ENCODE assay signal across 9 mouse cellular contexts in the genomic region with DNA sequence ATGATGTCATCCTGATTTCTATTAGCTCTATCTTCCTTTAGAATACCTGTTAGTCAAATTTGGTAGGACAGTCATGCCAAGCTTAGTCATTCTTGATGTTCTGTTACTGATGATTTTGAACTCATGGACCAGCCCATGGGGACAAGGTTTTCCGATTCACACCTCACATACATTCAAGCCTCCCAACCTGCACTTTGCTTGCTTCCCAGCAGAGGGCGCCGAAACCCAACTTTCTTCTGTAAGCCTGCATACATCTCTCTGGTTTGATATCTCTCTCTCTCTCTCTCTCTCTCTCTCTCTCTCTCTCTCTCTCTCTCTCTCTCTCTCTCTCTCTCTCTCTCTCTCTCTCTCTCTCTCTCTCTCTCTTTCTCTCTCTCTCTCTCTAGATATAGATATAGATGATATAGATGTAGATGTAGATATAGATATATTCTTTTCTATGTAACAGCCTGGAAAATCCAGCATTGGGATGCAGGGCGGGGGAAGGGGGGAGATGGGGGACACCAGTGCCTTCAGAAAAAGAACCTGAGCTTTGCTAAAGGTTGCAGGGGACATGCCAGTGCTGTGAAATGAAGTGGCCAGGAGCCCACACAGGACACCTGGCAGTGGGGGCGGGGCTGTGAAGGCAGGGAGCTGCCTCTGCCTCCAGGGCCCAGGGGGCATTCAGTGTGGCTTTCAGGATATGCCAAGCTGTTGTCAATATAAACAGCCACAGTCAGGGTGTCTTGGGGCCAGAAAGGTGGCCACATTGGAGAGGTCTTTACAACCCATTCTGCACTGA. TPM values are rescaled to one million over a fixed set of nuclear protein-coding genes. Genes with fewer than 3 reads are reported as not detected.
A peak's percentile ranks its signal among the peaks of the same experiment; 100 is the strongest.
DNase-seq lines count a peak whose midpoint lies in the region; ATAC-seq lines count a peak whose summit lies in the region.
"Had no signal": no experiment of that assay in that cellular context is flagged by ENCODE, and none has a peak within 500 bp of the region (broad histone marks: within the 10 kb centered on the region; RNA-seq: fewer than 3 reads in every experiment).

No protein-coding gene starts in this region.

- H3K27ac ChIP-seq in lung, embryonic 16.5 days (ENCODE audit: low read length): no peak overlapping the region
- H3K27ac ChIP-seq: limb, embryonic 15.5 days had no signal

- no peaks in the 10 kb centered on the region for H3K27me3 ChIP-seq in lung, embryonic 16.5 days (ENCODE audit: control insufficient read depth, insufficient read depth, low read depth, low read length)

- no peak overlapping the region for H3K4me2 ChIP-seq in lung, embryonic 16.5 days (ENCODE audit: low read depth, low read length)
- H3K4me2 ChIP-seq: limb, embryonic 15.5 days had no signal

- H3K4me3 ChIP-seq in lung, embryonic 16.5 days (ENCODE audit: low read length): no peak overlapping the region
- H3K4me3 ChIP-seq: limb, embryonic 15.5 days had no signal

- no peaks in the 10 kb centered on the region for H3K4me1 ChIP-seq in lung, embryonic 16.5 days (replicated peaks; ENCODE audit: control insufficient read depth, insufficient read depth, low read length)
- H3K4me1 ChIP-seq: limb, embryonic 15.5 days had no signal

- ATAC-seq in CD4-positive, CD25-positive, alpha-beta regulatory T cell, adult 4 months: peak; percentile 80
- peak; percentile 68; the same call in 1 of the 2 replicates for ATAC-seq in lung, embryonic 16.5 days (ENCODE audit: low read depth)

- H3K36me3 ChIP-seq in lung, embryonic 16.5 days (ENCODE audit: control insufficient read depth, insufficient read depth, low read length): no peaks in the 10 kb centered on the region
- H3K36me3 ChIP-seq: limb, embryonic 15.5 days had no signal

- WGBS in lung, embryonic 16.5 days: 41% methylated on average over 5 of the region's 5 CpGs

- H3K9ac ChIP-seq in lung, embryonic 16.5 days (ENCODE audit: low read length): no peak overlapping the region
- H3K9ac ChIP-seq: limb, embryonic 15.5 days had no signal

- DNase-seq in T-cell, adult 2 months (ENCODE audit: low spot score): peak; percentile 17
- peak; percentile 84 to 85 for DNase-seq in cerebellum, postnatal 14 days
- peak; percentile 24 to 52 for DNase-seq in gastrocnemius, postnatal 4 days (ENCODE audit: low spot score in 2 of 2)
- DNase-seq in kidney, postnatal 4 days: peak; percentile 81 to 82
- peak; percentile 74 for DNase-seq in ovary, postnatal 36 days (ENCODE audit: low spot score)
- DNase-seq in urinary bladder, postnatal 25 days (ENCODE audit: low spot score): peak; percentile 69

- H3K9me3 ChIP-seq in lung, embryonic 16.5 days (ENCODE audit: control insufficient read depth, low read length): no peaks in the 10 kb centered on the region
- H3K9me3 ChIP-seq: limb, embryonic 15.5 days had no signal

RNA-seq across cellular contexts. Expression of a gene that starts 5.7 kb away (rescaled TPM):
- polyA plus RNA-seq in CD4-positive, CD25-positive, alpha-beta regulatory T cell, adult 4 months (2017; shearing (Covaris generic)): not detected
- under 1 TPM in 1 of 2 experiments, not detected in 1; 0.70 TPM for total RNA-seq in gastrocnemius, postnatal 4 days (2021)
- 0.14 TPM in 1 of 2 replicates, not detected in the other for polyA plus RNA-seq in lung, embryonic 16.5 days (2015; fragmentation: Nextera tagmentation; extraction: Ambion mirVana)
- polyA plus RNA-seq: limb, embryonic 15.5 days had no signal

RNA-seq across cellular contexts. Expression of a gene that starts 18.1 kb away (rescaled TPM):
- 1 to 10 TPM; 1.8 to 4.8 TPM for polyA plus RNA-seq in CD4-positive, CD25-positive, alpha-beta regulatory T cell, adult 4 months (2017; shearing (Covaris generic))
- not detected for total RNA-seq in gastrocnemius, postnatal 4 days (2021)
- polyA plus RNA-seq in lung, embryonic 16.5 days (2015; fragmentation: Nextera tagmentation; extraction: Ambion mirVana): 0.38 and 1.1 TPM in 2 replicates

RNA-seq across cellular contexts. Expression of a gene that starts 36.7 kb away (rescaled TPM):
- not detected for polyA plus RNA-seq in CD4-positive, CD25-positive, alpha-beta regulatory T cell, adult 4 months (2017; shearing (Covaris generic))
- total RNA-seq in gastrocnemius, postnatal 4 days (2021): 10 to 100 TPM in 1 of 2 experiments, under 1 TPM in 1; 0.76 to 12.7 TPM
- 0.85 and 7.3 TPM in 2 replicates for polyA plus RNA-seq in lung, embryonic 16.5 days (2015; fragmentation: Nextera tagmentation; extraction: Ambion mirVana)

RNA-seq across cellular contexts. Expression of a gene that starts 48.8 kb away (rescaled TPM):
- under 1 TPM in 1 of 2 experiments, not detected in 1; 0.26 TPM for polyA plus RNA-seq in CD4-positive, CD25-positive, alpha-beta regulatory T cell, adult 4 months (2017; shearing (Covaris generic))
- total RNA-seq in gastrocnemius, postnatal 4 days (2021): not detected
- polyA plus RNA-seq in lung, embryonic 16.5 days (2015; fragmentation: Nextera tagmentation; extraction: Ambion mirVana): 0.14 TPM in 1 of 2 replicates, not detected in the other

Comparison
In these comparisons a context has a peak if more than half of its experiments do, and no peak if none do; other contexts are left out.
1. DNase-seq: peak in every context shown above with its lines; median percentile 84 in cerebellum, postnatal 14 days; 82 in kidney, postnatal 4 days; 74 in ovary, postnatal 36 days; 69 in urinary bladder, postnatal 25 days; 38 in gastrocnemius, postnatal 4 days; 17 in T-cell, adult 2 months.